Mouse (Mus musculus): ENCODE results near the gene Prlr.
A peak's percentile ranks its signal among the peaks of the same experiment; 100 is the strongest.

Gene Prlr

GRCm38 (mm10) chr15:10177083-10177482 is at the start of gene Prlr:
TSS of gene Prlr (plus strand) at chr15:10177238.
- no peak for DNase-seq (ENCODE audit: low spot score)

GRCm38 (mm10) chr15:10133781-10134180 is 43.3 kb upstream of the Prlr start:
- DNase-seq (ENCODE audit: low spot score), result no peak

GRCm38 (mm10) chr15:10134889-10135288 is 42.1 kb upstream of the Prlr start:
- no peak for DNase-seq (ENCODE audit: low spot score)

GRCm38 (mm10) chr15:10144520-10144919 is 32.5 kb upstream of the Prlr start:
- no peak for DNase-seq (ENCODE audit: low spot score)

GRCm38 (mm10) chr15:10148196-10148595 is 28.8 kb upstream of the Prlr start:
- no peak for DNase-seq (ENCODE audit: low spot score)

GRCm38 (mm10) chr15:10160663-10161062 is 16.4 kb upstream of the Prlr start:
- DNase-seq (ENCODE audit: low spot score), result no peak

- no peak for DNase-seq (ENCODE audit: low spot score)
These were observed 2.0 kb upstream of the Prlr start for GRCm38 (mm10) chr15:10175078-10175477.

- DNase-seq (ENCODE audit: low spot score), result no peak
These were observed 1.4 kb upstream of the Prlr start for GRCm38 (mm10) chr15:10175656-10176055.

- no peak for DNase-seq (ENCODE audit: low spot score)
These were observed 587 bp downstream of the Prlr start for GRCm38 (mm10) chr15:10177519-10178130.

GRCm38 (mm10) chr15:10178131-10178566 is 1.1 kb downstream of the Prlr start:
- DNase-seq (ENCODE audit: low spot score), result no peak

GRCm38 (mm10) chr15:10180694-10181093 is 3.7 kb downstream of the Prlr start:
- no peak for DNase-seq (ENCODE audit: low spot score)

- no peak for DNase-seq (ENCODE audit: low spot score)
These were observed 15.1 kb downstream of the Prlr start for GRCm38 (mm10) chr15:10192101-10192630.

- DNase-seq (ENCODE audit: low spot score), result no peak
These were observed 24.0 kb downstream of the Prlr start for GRCm38 (mm10) chr15:10200991-10201390.

- DNase-seq (ENCODE audit: low spot score), result peak; percentile 19
These were observed 25.7 kb downstream of the Prlr start for GRCm38 (mm10) chr15:10202504-10203302.

- DNase-seq (ENCODE audit: low spot score), result no peak
These were observed 33.3 kb downstream of the Prlr start for GRCm38 (mm10) chr15:10210261-10210770.

GRCm38 (mm10) chr15:10211992-10212391 is 35.0 kb downstream of the Prlr start:
- no peak for DNase-seq (ENCODE audit: low spot score)

- no peak for DNase-seq (ENCODE audit: low spot score)
These were observed 36.2 kb downstream of the Prlr start for GRCm38 (mm10) chr15:10213213-10213612.

- no peak for DNase-seq (ENCODE audit: low spot score)
These were observed 36.7 kb downstream of the Prlr start for GRCm38 (mm10) chr15:10213710-10214109.

GRCm38 (mm10) chr15:10215719-10216118 is 38.7 kb downstream of the Prlr start:
- DNase-seq (ENCODE audit: low spot score), result no peak

- no peak for DNase-seq (ENCODE audit: low spot score)
These were observed 39.2 kb downstream of the Prlr start for GRCm38 (mm10) chr15:10216189-10216588.

GRCm38 (mm10) chr15:10223614-10224155 is 46.6 kb downstream of the Prlr start:
- DNase-seq (ENCODE audit: low spot score), result no peak

GRCm38 (mm10) chr15:10225701-10226100 is 48.7 kb downstream of the Prlr start:
- no peak for DNase-seq (ENCODE audit: low spot score)

- no peak for DNase-seq (ENCODE audit: low spot score)
These were observed 51.6 kb downstream of the Prlr start for GRCm38 (mm10) chr15:10228636-10229035.
